Mouse (Mus musculus): ENCODE results near the gene Golgb1. TPM values are rescaled to one million over a fixed set of nuclear protein-coding genes. Genes with fewer than 3 reads are reported as not detected.

The Golgb1 gene
- polyA plus RNA-seq, 1 experiment = 23.8 TPM

GRCm38 (mm10) chr16:36944895-36945424 lies 70.0 kb downstream of the Golgb1 start:
- Histone ChIP-seq H3K4me3 (ENCODE audit: insufficient read depth, low read depth, low read length) (no peak overlapping the region), H3K27ac (replicated peaks; ENCODE audit: low read depth, low read length) (no peak overlapping the region), H3K4me1 (ENCODE audit: control insufficient read depth, insufficient read depth, insufficient read length, low read length) (peaks cover 13% of the 10 kb centered on the region; the same call in 1 of the 2 replicates)

DNA sequence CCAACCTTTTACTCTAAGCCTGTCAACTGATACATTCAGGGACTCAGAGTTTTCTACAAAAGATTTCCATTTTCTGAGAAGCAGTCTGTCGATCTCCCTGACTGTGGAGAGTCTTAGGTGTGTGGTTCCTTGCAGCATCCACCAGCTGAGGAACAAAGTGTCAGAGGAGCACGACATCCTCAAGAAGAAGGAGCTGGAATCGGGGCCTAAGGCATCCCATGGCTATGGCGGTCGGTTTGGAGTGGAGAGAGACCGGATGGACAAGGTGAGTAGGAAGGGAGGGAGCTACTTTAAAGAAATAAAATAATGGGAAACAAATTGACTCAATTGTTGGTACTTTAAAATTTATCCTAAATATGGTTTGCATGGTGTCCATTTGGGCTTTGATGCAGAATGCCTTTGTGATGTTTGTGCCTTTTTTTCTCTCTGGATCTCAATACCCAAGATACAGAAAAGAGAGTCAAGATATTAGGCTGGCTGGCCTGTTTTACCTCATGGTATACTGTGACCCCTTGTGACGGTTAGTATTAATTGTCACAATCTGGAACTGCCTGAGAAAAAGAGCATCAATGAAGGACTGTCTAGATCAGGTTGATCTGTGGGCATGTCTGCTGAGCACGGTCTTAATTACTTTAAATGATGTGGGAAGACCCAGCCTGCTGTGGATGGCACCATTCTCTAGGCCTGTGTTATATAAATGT lies 71.7 kb downstream of the Golgb1 start:
- Histone ChIP-seq H3K4me3 (ENCODE audit: insufficient read depth, low read depth, low read length) (no peak overlapping the region), H3K27ac (replicated peaks; ENCODE audit: low read depth, low read length) (no peak overlapping the region), H3K4me1 (ENCODE audit: control insufficient read depth, insufficient read depth, insufficient read length, low read length) (peaks cover 4% of the 10 kb centered on the region; the same call in 1 of the 2 replicates)

DNA sequence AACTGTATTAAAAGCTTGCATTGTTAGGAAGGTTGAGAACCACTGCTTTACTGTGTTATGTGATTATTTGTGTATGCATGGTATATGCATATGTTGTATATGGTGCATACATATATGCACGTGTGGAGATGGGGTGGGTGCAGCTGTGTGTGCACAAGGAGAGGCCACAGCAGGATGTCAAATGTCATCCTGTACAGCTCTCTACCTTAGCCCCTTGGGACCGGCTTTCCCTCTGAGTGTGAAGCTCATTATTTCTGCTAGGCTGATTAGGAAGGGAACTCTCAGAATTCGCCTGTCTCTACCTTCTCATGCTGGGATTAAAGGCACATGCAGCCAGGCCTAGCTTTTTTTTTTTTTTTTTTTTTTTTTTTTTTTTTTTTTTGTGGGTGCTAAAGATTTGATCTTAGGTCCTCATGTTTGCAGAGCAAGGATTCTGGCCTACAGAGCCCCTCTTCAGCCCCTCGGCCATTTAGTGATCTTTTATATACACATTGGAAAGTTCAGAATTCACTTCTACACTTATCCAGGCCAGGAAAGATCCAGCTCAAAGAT lies 72.8 kb downstream of the Golgb1 start:
- H3K27ac ChIP-seq (replicated peaks; ENCODE audit: low read depth, low read length) = no peak overlapping the region
- H3K4me3 ChIP-seq (ENCODE audit: insufficient read depth, low read depth, low read length) = no peak overlapping the region
- no peaks in the 10 kb centered on the region for H3K4me1 ChIP-seq (ENCODE audit: control insufficient read depth, insufficient read depth, insufficient read length, low read length)

DNA sequence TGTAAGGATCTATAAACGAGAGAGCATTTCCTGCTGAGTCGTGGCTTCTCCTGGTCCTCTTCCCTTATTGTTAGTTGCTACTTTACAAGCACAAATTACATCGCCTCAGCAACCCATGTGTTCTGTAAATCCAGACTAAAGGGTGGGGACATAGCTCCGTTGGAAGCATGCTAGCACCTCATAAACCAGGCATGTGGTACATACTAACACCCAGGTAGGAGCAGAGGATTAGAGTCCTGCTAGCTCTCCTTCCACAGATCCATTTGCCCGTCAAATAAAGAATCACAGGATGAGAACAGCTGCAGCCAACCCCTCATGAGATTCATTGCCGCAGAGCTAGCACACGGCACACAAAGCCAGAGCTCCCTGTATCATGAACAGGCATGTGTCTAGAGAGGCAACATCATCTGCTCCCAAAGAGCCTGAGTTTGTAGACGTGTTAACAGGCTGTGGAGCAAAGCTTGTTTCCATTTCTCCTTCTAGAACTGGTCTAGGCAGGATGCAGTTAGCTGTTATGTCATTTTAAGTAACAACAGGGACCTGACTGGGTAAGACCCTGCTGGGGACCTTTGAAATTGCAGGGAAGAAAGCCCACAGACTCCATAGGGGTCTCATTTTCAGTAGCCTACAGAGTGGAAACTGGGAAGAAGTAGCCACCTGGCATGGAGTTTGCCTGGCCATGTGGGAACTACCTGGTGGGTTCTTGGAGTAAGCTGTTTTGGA lies 74.8 kb downstream of the Golgb1 start:
- Histone ChIP-seq H3K4me1 (ENCODE audit: control insufficient read depth, insufficient read depth, insufficient read length, low read length) (no peaks in the 10 kb centered on the region), H3K27ac (replicated peaks; ENCODE audit: low read depth, low read length) (no peak overlapping the region), H3K4me3 (ENCODE audit: insufficient read depth, low read depth, low read length) (no peak overlapping the region)

- Histone ChIP-seq H3K27ac (replicated peaks; ENCODE audit: low read depth, low read length) (no peak overlapping the region), H3K4me1 (ENCODE audit: control insufficient read depth, insufficient read depth, insufficient read length, low read length) (no peaks in the 10 kb centered on the region), H3K4me3 (ENCODE audit: insufficient read depth, low read depth, low read length) (no peak overlapping the region)
Measured at GRCm38 (mm10) chr16:36951029-36951428, 76.1 kb downstream of the Golgb1 start.

DNA sequence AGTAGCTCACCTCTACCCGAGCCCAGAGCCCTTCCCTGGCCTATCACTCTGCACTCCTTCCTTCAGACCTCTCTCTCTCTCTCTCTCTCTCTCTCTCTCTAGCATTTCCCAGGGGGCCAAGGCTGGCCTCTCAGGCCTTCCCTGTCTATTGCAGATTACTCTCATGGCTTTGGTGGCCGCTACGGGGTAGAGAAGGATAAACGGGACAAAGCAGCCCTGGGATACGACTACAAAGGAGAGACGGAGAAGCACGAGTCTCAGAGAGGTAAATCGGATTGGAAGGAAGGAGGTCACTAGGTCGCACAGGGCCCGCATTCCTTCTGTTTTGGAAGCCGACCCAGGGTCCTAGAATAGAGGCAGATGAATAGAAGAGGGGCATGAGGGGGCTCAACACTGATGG lies 80.2 kb downstream of the Golgb1 start:
- Histone ChIP-seq H3K4me1 (ENCODE audit: control insufficient read depth, insufficient read depth, insufficient read length, low read length) (no peaks in the 10 kb centered on the region), H3K4me3 (ENCODE audit: insufficient read depth, low read depth, low read length) (no peak overlapping the region), H3K27ac (replicated peaks; ENCODE audit: low read depth, low read length) (no peak overlapping the region)

DNA sequence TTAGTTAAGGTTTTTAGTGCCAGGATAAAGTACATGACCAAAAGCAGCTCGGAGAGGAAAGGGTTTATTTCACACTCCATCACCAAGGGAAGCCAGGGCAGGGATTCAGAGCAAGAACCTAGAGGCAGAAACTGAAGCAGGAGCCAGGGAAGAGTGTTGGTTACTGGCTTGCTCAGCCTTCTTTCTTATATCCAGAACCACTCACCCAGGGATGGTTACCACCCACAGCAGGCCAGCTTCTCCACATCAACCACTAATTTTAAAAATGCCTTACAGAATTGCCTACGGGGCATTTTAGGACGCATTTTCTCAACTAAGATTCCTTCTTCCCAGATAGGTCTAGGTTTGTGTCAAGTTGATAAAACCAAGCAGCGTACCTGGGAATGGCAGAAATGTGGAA lies 88.5 kb downstream of the Golgb1 start:
- no peak overlapping the region for H3K27ac ChIP-seq (replicated peaks; ENCODE audit: low read depth, low read length)
- H3K4me1 ChIP-seq (ENCODE audit: control insufficient read depth, insufficient read depth, insufficient read length, low read length) = no peaks in the 10 kb centered on the region
- no peak overlapping the region for H3K4me3 ChIP-seq (ENCODE audit: insufficient read depth, low read depth, low read length)

GRCm38 (mm10) chr16:36979127-36979526 lies 104.2 kb downstream of the Golgb1 start:
- Histone ChIP-seq H3K4me3 (ENCODE audit: insufficient read depth, low read depth, low read length) (no peak overlapping the region), H3K4me1 (ENCODE audit: control insufficient read depth, insufficient read depth, insufficient read length, low read length) (no peaks in the 10 kb centered on the region), H3K27ac (replicated peaks; ENCODE audit: low read depth, low read length) (no peak overlapping the region)

Other genes starting within 250 kb of the Golgb1 start
- gene Cd86, start 209.1 kb upstream of the Golgb1 start, polyA plus RNA-seq (2012; ENCODE audit: insufficient read depth, insufficient read length, missing spikeins) = 4.8 and 5.0 TPM in 2 replicates
- not detected in 2 replicates for gene Ildr1, start 181.2 kb upstream of the Golgb1 start, polyA plus RNA-seq (2012; ENCODE audit: insufficient read depth, insufficient read length, missing spikeins)
- gene Slc15a2, start 90.2 kb upstream of the Golgb1 start, polyA plus RNA-seq (2012; ENCODE audit: insufficient read depth, insufficient read length, missing spikeins) = 1.2 and 4.3 TPM in 2 replicates
- 15.3 and 17.4 TPM in 2 replicates for gene Iqcb1, start 46.8 kb upstream of the Golgb1 start, polyA plus RNA-seq (2012; ENCODE audit: insufficient read depth, insufficient read length, missing spikeins)
- gene Eaf2, start 137 bp upstream of the Golgb1 start, polyA plus RNA-seq (2012; ENCODE audit: insufficient read depth, insufficient read length, missing spikeins) = 9.2 and 10.5 TPM in 2 replicates
- 5.9 and 7.8 TPM in 2 replicates for gene Hcls1, start 59.8 kb downstream of the Golgb1 start, polyA plus RNA-seq (2012; ENCODE audit: insufficient read depth, insufficient read length, missing spikeins)
- gene Fbxo40, start 115.3 kb downstream of the Golgb1 start, polyA plus RNA-seq (2012; ENCODE audit: insufficient read depth, insufficient read length, missing spikeins) = 3.1 and 4.8 TPM in 2 replicates
- not detected in 2 replicates for gene Polq, start 136.6 kb downstream of the Golgb1 start, polyA plus RNA-seq (2012; ENCODE audit: insufficient read depth, insufficient read length, missing spikeins)